In the genomic region with DNA sequence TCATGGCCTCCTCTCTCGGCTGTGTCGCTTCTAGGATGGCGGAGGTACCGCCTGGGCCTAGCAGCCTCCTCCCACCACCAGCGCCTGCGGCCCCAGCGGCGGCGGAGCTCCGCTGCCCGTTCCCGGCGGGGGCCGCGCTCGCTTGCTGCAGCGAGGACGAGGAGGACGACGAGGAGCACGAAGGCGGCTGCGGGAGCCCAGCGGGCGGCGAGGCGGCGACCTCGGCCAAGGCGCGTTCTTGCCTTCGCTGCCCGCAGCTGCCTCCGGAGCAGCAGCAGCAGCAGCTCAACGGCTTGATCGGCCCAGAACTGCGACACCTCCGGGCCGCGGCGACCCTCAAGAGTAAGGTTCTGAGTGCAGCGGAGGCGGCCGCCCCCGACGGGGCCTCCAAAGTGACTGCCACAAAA, we compare ENCODE assay signal across 8 mouse cellular contexts. TPM values are rescaled to one million over a fixed set of nuclear protein-coding genes. Genes with fewer than 3 reads are reported as not detected.
DNase-seq lines count a peak whose midpoint lies in the region; ATAC-seq and TF ChIP-seq lines count a peak whose summit lies in the region.

No protein-coding gene starts in this region.

- TF ChIP-seq EP300 in liver, postnatal 0 days (IDR thresholded peaks at IDR 0.05; ENCODE audit: low read depth), result no peak

- no peaks in the 10 kb centered on the region for H3K36me3 ChIP-seq in heart, embryonic 16.5 days (ENCODE audit: control insufficient read depth, insufficient read depth)
- H3K36me3 ChIP-seq in liver, postnatal 0 days (replicated peaks; ENCODE audit: insufficient read depth, low read length), result no peaks in the 10 kb centered on the region
- no peaks in the 10 kb centered on the region for H3K36me3 ChIP-seq in neural tube, embryonic 12.5 days
- peaks cover 2% of the 10 kb centered on the region; the same call in 1 of the 2 replicates for H3K36me3 ChIP-seq in testis, adult 2 months (ENCODE audit: control insufficient read depth, insufficient read depth, low read length)

- no peak overlapping the region for H3K27ac ChIP-seq in embryonic fibroblast, embryonic 13.5 days (ENCODE audit: insufficient read depth, low read length)
- peak overlapping the region; percentile 69 for H3K27ac ChIP-seq in heart, embryonic 16.5 days (ENCODE audit: low read length)
- H3K27ac ChIP-seq in liver, postnatal 0 days (ENCODE audit: low read depth), result peak overlapping the region; percentile 91
- H3K27ac ChIP-seq in neural tube, embryonic 12.5 days, result peak overlapping the region; percentile 75; the same call in 1 of the 2 replicates
- H3K27ac ChIP-seq in testis, adult 2 months (ENCODE audit: control insufficient read depth, insufficient read depth, low read depth, low read length), result peak overlapping the region; percentile 90

- H3K4me2 ChIP-seq in heart, embryonic 16.5 days (ENCODE audit: low read depth, low read length), result peak overlapping the region; percentile 86
- H3K4me2 ChIP-seq in liver, postnatal 0 days (ENCODE audit: low read depth, low read length), result peak overlapping the region; percentile 96
- H3K4me2 ChIP-seq in neural tube, embryonic 12.5 days (replicated peaks), result peak overlapping the region; percentile 84

- H3K9ac ChIP-seq in heart, embryonic 16.5 days (ENCODE audit: low read length), result peak overlapping the region; percentile 84
- H3K9ac ChIP-seq in liver, postnatal 0 days (replicated peaks), result peak overlapping the region; percentile 98
- peak overlapping the region; percentile 96 for H3K9ac ChIP-seq in neural tube, embryonic 12.5 days

- peak overlapping the region; percentile 72 for H3K4me3 ChIP-seq in embryonic fibroblast, embryonic 13.5 days (ENCODE audit: insufficient read depth, low read length)
- peak overlapping the region; percentile 85 for H3K4me3 ChIP-seq in heart, embryonic 16.5 days (ENCODE audit: low read length)
- peak overlapping the region; percentile 89 for H3K4me3 ChIP-seq in liver, postnatal 0 days (ENCODE audit: low read depth, low read length)
- H3K4me3 ChIP-seq in neural tube, embryonic 12.5 days, result peak overlapping the region; percentile 98
- peak overlapping the region; percentile 94 for H3K4me3 ChIP-seq in testis, adult 2 months (ENCODE audit: control insufficient read depth, low read depth, low read length)

- TF ChIP-seq POLR2A in embryonic fibroblast, embryonic 13.5 days (IDR thresholded peaks at IDR 0.05; ENCODE audit: low read depth, low read length), result no peak
- no peak for TF ChIP-seq POLR2A in testis, adult 2 months (IDR thresholded peaks at IDR 0.05; ENCODE audit: control insufficient read depth, low read depth, low read length)

- peak; percentile 53 for ATAC-seq in CD4-positive, CD25-positive, alpha-beta regulatory T cell, adult 4 months
- ATAC-seq in heart, embryonic 16.5 days (replicated peaks; ENCODE audit: extremely low read depth, insufficient read depth, low FRiP score), result peak; percentile 61
- peak; percentile 72 for ATAC-seq in liver, postnatal 0 days
- ATAC-seq in neural tube, embryonic 12.5 days (ENCODE audit: low FRiP score, low read depth), result peak; percentile 88

- DNase-seq in adrenal gland, postnatal 25 days, result peak; percentile 56
- DNase-seq in kidney, postnatal 36 days, result peak; percentile 45 to 65
- peak; percentile 71 for DNase-seq in liver, postnatal 0 days

- H3K4me1 ChIP-seq in embryonic fibroblast, embryonic 13.5 days (ENCODE audit: control insufficient read depth, insufficient read depth, low read length), result no peaks in the 10 kb centered on the region; the same call in none of the 2 replicates
- peaks cover 20% of the 10 kb centered on the region for H3K4me1 ChIP-seq in heart, embryonic 16.5 days (ENCODE audit: control insufficient read depth, insufficient read depth, low read length)
- H3K4me1 ChIP-seq in liver, postnatal 0 days (ENCODE audit: insufficient read depth), result peaks cover 14% of the 10 kb centered on the region
- H3K4me1 ChIP-seq in neural tube, embryonic 12.5 days, result peaks cover 19% of the 10 kb centered on the region
- H3K4me1 ChIP-seq in testis, adult 2 months (ENCODE audit: control insufficient read depth, insufficient read depth, low read length), result peaks cover 7% of the 10 kb centered on the region

- H3K27me3 ChIP-seq in heart, embryonic 16.5 days (ENCODE audit: control insufficient read depth, insufficient read depth, low read length), result no peaks in the 10 kb centered on the region
- H3K27me3 ChIP-seq in liver, postnatal 0 days (ENCODE audit: insufficient read depth, low read length), result no peaks in the 10 kb centered on the region
- H3K27me3 ChIP-seq in neural tube, embryonic 12.5 days (replicated peaks), result no peaks in the 10 kb centered on the region
- H3K27me3 ChIP-seq in testis, adult 2 months (ENCODE audit: control insufficient read depth, insufficient read depth, low read length), result no peaks in the 10 kb centered on the region

- no peak for TF ChIP-seq CTCF in embryonic fibroblast, embryonic 13.5 days (IDR thresholded peaks at IDR 0.05; ENCODE audit: borderline replicate concordance, insufficient read depth, low read length)
- TF ChIP-seq CTCF in liver, postnatal 0 days (IDR thresholded peaks at IDR 0.05; ENCODE audit: low read depth), result no peak
- no peak for TF ChIP-seq CTCF in testis, adult 2 months (IDR thresholded peaks at IDR 0.05; ENCODE audit: control insufficient read depth, insufficient read depth, insufficient replicate concordance, low read depth, low read length)

- WGBS in heart, embryonic 16.5 days, result under 1% methylated on average over 45 of the region's 46 CpGs
- WGBS in liver, postnatal 0 days (ENCODE audit: insufficient replicate concordance), result under 1% methylated on average over 26 of the region's 46 CpGs
- under 1% methylated on average over 46 of the region's 46 CpGs for WGBS in neural tube, embryonic 12.5 days

- H3K9me3 ChIP-seq in heart, embryonic 16.5 days (replicated peaks; ENCODE audit: control insufficient read depth, low read length), result no peaks in the 10 kb centered on the region
- no peaks in the 10 kb centered on the region for H3K9me3 ChIP-seq in liver, postnatal 0 days (ENCODE audit: low read length)
- H3K9me3 ChIP-seq in neural tube, embryonic 12.5 days, result no peaks in the 10 kb centered on the region

RNA-seq across cellular contexts. Expression of a gene that starts 0.6 kb away (rescaled TPM):
- polyA plus RNA-seq in CD4-positive, CD25-positive, alpha-beta regulatory T cell, adult 4 months (2017; shearing (Covaris generic)), result 1 to 10 TPM; 4.5 to 9.4 TPM
- total RNA-seq in adrenal gland, postnatal 25 days (2021), result 29.1 and 32.0 TPM in 2 replicates
- polyA plus RNA-seq in embryonic fibroblast, embryonic 13.5 days (2011; ENCODE audit: insufficient read length, low read depth, missing spikeins), result 25.9 and 35.7 TPM in 2 replicates
- 6.7 and 7.2 TPM in 2 replicates for polyA plus RNA-seq in heart, embryonic 16.5 days (2015; fragmentation: Nextera tagmentation; extraction: Ambion mirVana)
- 3.4 and 4.5 TPM in 2 replicates for polyA plus RNA-seq in liver, postnatal 0 days (2015; fragmentation: Nextera tagmentation; extraction: Ambion mirVana)
- polyA plus RNA-seq in neural tube, embryonic 12.5 days (2016; fragmentation: Nextera tagmentation; extraction: Ambion mirVana), result 24.0 and 26.6 TPM in 2 replicates
- polyA plus RNA-seq in testis, adult 2 months (2012; rRNA removed), result 21.1 and 28.2 TPM in 2 replicates
